19 mouse cellular contexts compared by ENCODE assay signal in genomic region chr1:77220783-77221182, GRCm38 (mm10).
DNase-seq lines count a peak whose midpoint lies in the region; ATAC-seq and TF ChIP-seq lines count a peak whose summit lies in the region.
"Had no signal": no experiment of that assay in that cellular context is flagged by ENCODE, and none has a peak within 500 bp of the region (broad histone marks: within the 10 kb centered on the region; RNA-seq: fewer than 3 reads in every experiment).

No protein-coding gene starts in this region.

- no peak overlapping the region for H3K9ac ChIP-seq in liver, embryonic 11.5 days (ENCODE audit: low read depth, low read length)
- no peak overlapping the region for H3K9ac ChIP-seq in liver, postnatal 0 days (replicated peaks)
- no peak overlapping the region for H3K9ac ChIP-seq in liver, embryonic 13.5 days
- H3K9ac ChIP-seq in forebrain, embryonic 14.5 days (ENCODE audit: low read length) = no peak overlapping the region
- H3K9ac ChIP-seq: embryonic facial prominence, embryonic 13.5 days; forebrain, embryonic 13.5 days; hindbrain, embryonic 12.5 days had no signal

- H3K4me1 ChIP-seq in liver, embryonic 11.5 days (replicated peaks; ENCODE audit: control insufficient read depth, insufficient read depth, low read length) = 0 out of 2 replicates have a peak, but pooled peaks cover 2% of the 10 kb centered on the region
- no peaks in the 10 kb centered on the region for H3K4me1 ChIP-seq in liver, postnatal 0 days (ENCODE audit: insufficient read depth)
- H3K4me1 ChIP-seq in embryonic facial prominence, embryonic 10.5 days = peaks cover 31% of the 10 kb centered on the region
- peaks cover 6% of the 10 kb centered on the region for H3K4me1 ChIP-seq in liver, embryonic 13.5 days (replicated peaks)
- no peaks in the 10 kb centered on the region; the same call in 1 of the 2 replicates for H3K4me1 ChIP-seq in forebrain, embryonic 14.5 days (ENCODE audit: control insufficient read depth, insufficient read depth, low read length)
- H3K4me1 ChIP-seq: forebrain, embryonic 13.5 days; hindbrain, embryonic 12.5 days had no signal

- no peak overlapping the region for H3K27ac ChIP-seq in liver, embryonic 11.5 days (ENCODE audit: low read depth, low read length)
- H3K27ac ChIP-seq in liver, postnatal 0 days (ENCODE audit: low read depth) = no peak overlapping the region
- H3K27ac ChIP-seq in embryonic facial prominence, embryonic 10.5 days (replicated peaks) = peak overlapping the region; percentile 5; the same call in 1 of the 2 replicates
- no peak overlapping the region for H3K27ac ChIP-seq in liver, embryonic 13.5 days
- H3K27ac ChIP-seq in forebrain, embryonic 14.5 days (ENCODE audit: low read depth, low read length) = no peak overlapping the region
- H3K27ac ChIP-seq: embryonic facial prominence, embryonic 13.5 days; forebrain, embryonic 13.5 days; heart, embryonic 10.5 days; hindbrain, embryonic 12.5 days had no signal

- no peaks in the 10 kb centered on the region for H3K27me3 ChIP-seq in liver, embryonic 11.5 days (replicated peaks; ENCODE audit: control insufficient read depth, insufficient read depth, low read length)
- no peaks in the 10 kb centered on the region for H3K27me3 ChIP-seq in liver, postnatal 0 days (ENCODE audit: insufficient read depth, low read length)
- peaks cover 9% of the 10 kb centered on the region; the same call in 1 of the 2 replicates for H3K27me3 ChIP-seq in embryonic facial prominence, embryonic 10.5 days (replicated peaks; ENCODE audit: low read depth, poor library complexity, severe bottlenecking)
- H3K27me3 ChIP-seq in liver, embryonic 13.5 days = no peaks in the 10 kb centered on the region
- no peaks in the 10 kb centered on the region for H3K27me3 ChIP-seq in forebrain, embryonic 14.5 days (replicated peaks; ENCODE audit: control insufficient read depth, insufficient read depth, low read length)
- H3K27me3 ChIP-seq: forebrain, embryonic 13.5 days; hindbrain, embryonic 12.5 days had no signal

- H3K4me2 ChIP-seq in liver, embryonic 11.5 days = no peak overlapping the region
- no peak overlapping the region for H3K4me2 ChIP-seq in liver, postnatal 0 days (ENCODE audit: low read depth, low read length)
- no peak overlapping the region for H3K4me2 ChIP-seq in liver, embryonic 13.5 days
- no peak overlapping the region for H3K4me2 ChIP-seq in forebrain, embryonic 14.5 days (ENCODE audit: low read length)
- H3K4me2 ChIP-seq: embryonic facial prominence, embryonic 13.5 days; forebrain, embryonic 13.5 days; hindbrain, embryonic 12.5 days had no signal

- TF ChIP-seq CTCF in liver, postnatal 0 days (IDR thresholded peaks at IDR 0.05; ENCODE audit: low read depth) = no peak

- ATAC-seq in liver, embryonic 11.5 days (replicated peaks; ENCODE audit: low FRiP score) = peak; percentile 51
- ATAC-seq in liver, postnatal 0 days = no peak
- peak; percentile 51; the same call in 1 of the 2 replicates for ATAC-seq in liver, embryonic 13.5 days (ENCODE audit: low read depth)
- peak; percentile 97 for ATAC-seq in megakaryocyte-erythroid progenitor cell, adult 5-6 weeks (replicated peaks; ENCODE audit: low FRiP score, low TSS enrichment, poor library complexity, severe bottlenecking)
- no peak for ATAC-seq in forebrain, embryonic 14.5 days
- ATAC-seq: forebrain, embryonic 13.5 days; hindbrain, embryonic 16.5 days had no signal

- DNase-seq in liver, embryonic 11.5 days (ENCODE audit: low spot score) = no peak
- no peak for DNase-seq in liver, postnatal 0 days
- no peak for DNase-seq in embryonic facial prominence, embryonic 10.5 days (ENCODE audit: low spot score)
- DNase-seq in liver, embryonic 13.5 days = no peak
- no peak for DNase-seq in forebrain, embryonic 14.5 days (ENCODE audit: low spot score)
- DNase-seq in adrenal gland, adult 18-20 months (ENCODE audit: low spot score in 2 of 2) = no peak
- DNase-seq: adrenal gland, postnatal 14 days; cerebellum, adult 18-20 months; cerebellum, adult 9-11 months; gastrocnemius, postnatal 10 days; heart, adult 18-20 months; heart, postnatal 10 days; heart, postnatal 4 days had no signal

- no peak for TF ChIP-seq EP300 in liver, postnatal 0 days (IDR thresholded peaks at IDR 0.05; ENCODE audit: low read depth)

- 41% methylated on average over 6 of the region's 6 CpGs for WGBS in liver, embryonic 11.5 days
- 52% methylated on average over 6 of the region's 6 CpGs for WGBS in liver, postnatal 0 days (ENCODE audit: insufficient replicate concordance)
- WGBS in embryonic facial prominence, embryonic 10.5 days = 84% methylated on average over 6 of the region's 6 CpGs
- 27% methylated on average over 6 of the region's 6 CpGs for WGBS in liver, embryonic 13.5 days (ENCODE audit: insufficient replicate concordance)
- 90% methylated on average over 6 of the region's 6 CpGs for WGBS in forebrain, embryonic 14.5 days

- no peak overlapping the region for H3K4me3 ChIP-seq in liver, embryonic 11.5 days (ENCODE audit: low read depth, low read length)
- no peak overlapping the region for H3K4me3 ChIP-seq in liver, postnatal 0 days (ENCODE audit: low read depth, low read length)
- H3K4me3 ChIP-seq in embryonic facial prominence, embryonic 10.5 days = no peak overlapping the region
- H3K4me3 ChIP-seq in liver, embryonic 13.5 days (replicated peaks) = no peak overlapping the region
- no peak overlapping the region for H3K4me3 ChIP-seq in forebrain, embryonic 14.5 days (ENCODE audit: low read depth, low read length)
- H3K4me3 ChIP-seq: embryonic facial prominence, embryonic 13.5 days; forebrain, embryonic 13.5 days; heart, embryonic 10.5 days; hindbrain, embryonic 12.5 days had no signal

- no peaks in the 10 kb centered on the region for H3K36me3 ChIP-seq in liver, embryonic 11.5 days (ENCODE audit: control insufficient read depth, insufficient read depth, low read length)
- H3K36me3 ChIP-seq in liver, postnatal 0 days (replicated peaks; ENCODE audit: insufficient read depth, low read length) = no peaks in the 10 kb centered on the region
- no peaks in the 10 kb centered on the region for H3K36me3 ChIP-seq in embryonic facial prominence, embryonic 10.5 days (replicated peaks)
- no peaks in the 10 kb centered on the region for H3K36me3 ChIP-seq in liver, embryonic 13.5 days
- no peaks in the 10 kb centered on the region for H3K36me3 ChIP-seq in forebrain, embryonic 14.5 days (ENCODE audit: control insufficient read depth, insufficient read depth, low read length)
- H3K36me3 ChIP-seq: embryonic facial prominence, embryonic 13.5 days; heart, embryonic 10.5 days; hindbrain, embryonic 12.5 days had no signal

- H3K9me3 ChIP-seq in liver, embryonic 11.5 days (ENCODE audit: control insufficient read depth, low read length) = no peaks in the 10 kb centered on the region
- no peaks in the 10 kb centered on the region for H3K9me3 ChIP-seq in liver, postnatal 0 days (ENCODE audit: low read length)
- no peaks in the 10 kb centered on the region for H3K9me3 ChIP-seq in embryonic facial prominence, embryonic 10.5 days
- H3K9me3 ChIP-seq in liver, embryonic 13.5 days (replicated peaks) = no peaks in the 10 kb centered on the region
- no peaks in the 10 kb centered on the region for H3K9me3 ChIP-seq in forebrain, embryonic 14.5 days (replicated peaks; ENCODE audit: control insufficient read depth, low read length)
- H3K9me3 ChIP-seq: embryonic facial prominence, embryonic 13.5 days; forebrain, embryonic 13.5 days; heart, embryonic 10.5 days; hindbrain, embryonic 12.5 days had no signal

Comparison
In these comparisons a context has a peak if more than half of its experiments do, and no peak if none do; other contexts are left out.
1. ATAC-seq: peak in liver, embryonic 11.5 days (single experiment), liver, embryonic 13.5 days (single experiment) and megakaryocyte-erythroid progenitor cell, adult 5-6 weeks (single experiment); none in liver, postnatal 0 days (single experiment) and forebrain, embryonic 14.5 days (single experiment).